Mouse (Mus musculus) lung, embryonic 16.5 days (tissue): ENCODE results near the gene Csnk1g2. TPM values are rescaled to one million over a fixed set of nuclear protein-coding genes. Genes with fewer than 3 reads are reported as not detected.

Experiments used
- ATAC-seq: fragments of 200-750 bp; cut with Nextera tagmentation; 2 replicates; pipeline ENCODE4 v1.8.0; 2017; ENCODE audit warnings: low read depth, mild to moderate bottlenecking, moderate library complexity
- H3K27ac ChIP-seq: fragments of 300-500 bp; sonication (generic); 2 replicates; pipeline ENCODE4 v1.5.1; 2014; ENCODE audit warnings: mild to moderate bottlenecking, control low read depth, low read length
- H3K27me3 ChIP-seq: fragments of 300-500 bp; sonication (generic); 2 replicates; pipeline ENCODE4 v1.6.1; 2014; ENCODE audit warnings: low read depth, low read length, mixed read lengths; ENCODE audit not compliant: control insufficient read depth, insufficient read depth
- H3K36me3 ChIP-seq: fragments of 300-500 bp; sonication (generic); 2 replicates; pipeline ENCODE4 v1.6.1; 2014; ENCODE audit warnings: low read length; ENCODE audit not compliant: control insufficient read depth, insufficient read depth
- H3K4me1 ChIP-seq: fragments of 300-500 bp; sonication (generic); replicated peaks from 2 replicates; pipeline ENCODE4 v1.6.1; 2014; ENCODE audit warnings: low read length, mixed read lengths; ENCODE audit not compliant: control insufficient read depth, insufficient read depth
- H3K4me2 ChIP-seq: fragments of 300-500 bp; sonication (generic); 2 replicates; pipeline ENCODE4 v1.6.1; 2014; ENCODE audit warnings: low read depth, low read length, control low read depth
- H3K4me3 ChIP-seq: fragments of 300-500 bp; sonication (generic); 2 replicates; pipeline ENCODE4 v1.5.1; 2014; ENCODE audit warnings: mild to moderate bottlenecking, low read length, control low read depth
- H3K9ac ChIP-seq: fragments of 300-500 bp; sonication (generic); 2 replicates; pipeline ENCODE4 v1.6.1; 2014; ENCODE audit warnings: low read length, control low read depth
- H3K9me3 ChIP-seq: fragments of 300-500 bp; sonication (generic); 2 replicates; pipeline ENCODE4 v1.6.1; 2016; ENCODE audit warnings: low read length; ENCODE audit not compliant: control insufficient read depth
- WGBS: fragments of 180-500 bp; shearing (Covaris S2); extraction: QIAGEN DNeasy Blood & Tissue Kit; methylation state at CpG from one replicate; pipeline ENCODE4 v1.1.7; 2014; 5-methylcytosine and 5-hydroxymethylcytosine counted together
- polyA plus RNA-seq: library from polyadenylated mRNA; unstranded; fragments of >200 nt; fragmentation: Nextera tagmentation; extraction: Ambion mirVana; gene quantifications from 2 replicates; pipeline ENCODE4 v1.2.1, GENCODE M21; 2015

The Csnk1g2 gene
- polyA plus RNA-seq, 1 experiment from 2014 or later, result 38.4 TPM

GRCm38 (mm10) chr10:80619465-80620244 is 3.0 kb upstream of the Csnk1g2 start:
- Histone ChIP-seq H3K4me3 (no peak overlapping the region), H3K27ac (no peak overlapping the region), H3K4me2 (no peak overlapping the region), H3K27me3 (no peaks in the 10 kb centered on the region), H3K9me3 (no peaks in the 10 kb centered on the region), H3K9ac (no peak overlapping the region), H3K36me3 (peaks cover 9% of the 10 kb centered on the region), H3K4me1 (peaks cover 20% of the 10 kb centered on the region)
- WGBS, result 27% methylated on average over 8 of the region's 8 CpGs
- no peak for ATAC-seq

GRCm38 (mm10) chr10:80620365-80620764 is 2.3 kb upstream of the Csnk1g2 start:
- Histone ChIP-seq H3K9me3 (no peaks in the 10 kb centered on the region), H3K9ac (no peak overlapping the region), H3K27ac (no peak overlapping the region), H3K4me3 (no peak overlapping the region), H3K4me2 (no peak overlapping the region), H3K4me1 (peaks cover 20% of the 10 kb centered on the region), H3K27me3 (no peaks in the 10 kb centered on the region), H3K36me3 (peaks cover 3% of the 10 kb centered on the region; the same call in 1 of the 2 replicates)
- ATAC-seq, result no peak
- WGBS, result 76% methylated on average over 9 of the region's 9 CpGs

DNA sequence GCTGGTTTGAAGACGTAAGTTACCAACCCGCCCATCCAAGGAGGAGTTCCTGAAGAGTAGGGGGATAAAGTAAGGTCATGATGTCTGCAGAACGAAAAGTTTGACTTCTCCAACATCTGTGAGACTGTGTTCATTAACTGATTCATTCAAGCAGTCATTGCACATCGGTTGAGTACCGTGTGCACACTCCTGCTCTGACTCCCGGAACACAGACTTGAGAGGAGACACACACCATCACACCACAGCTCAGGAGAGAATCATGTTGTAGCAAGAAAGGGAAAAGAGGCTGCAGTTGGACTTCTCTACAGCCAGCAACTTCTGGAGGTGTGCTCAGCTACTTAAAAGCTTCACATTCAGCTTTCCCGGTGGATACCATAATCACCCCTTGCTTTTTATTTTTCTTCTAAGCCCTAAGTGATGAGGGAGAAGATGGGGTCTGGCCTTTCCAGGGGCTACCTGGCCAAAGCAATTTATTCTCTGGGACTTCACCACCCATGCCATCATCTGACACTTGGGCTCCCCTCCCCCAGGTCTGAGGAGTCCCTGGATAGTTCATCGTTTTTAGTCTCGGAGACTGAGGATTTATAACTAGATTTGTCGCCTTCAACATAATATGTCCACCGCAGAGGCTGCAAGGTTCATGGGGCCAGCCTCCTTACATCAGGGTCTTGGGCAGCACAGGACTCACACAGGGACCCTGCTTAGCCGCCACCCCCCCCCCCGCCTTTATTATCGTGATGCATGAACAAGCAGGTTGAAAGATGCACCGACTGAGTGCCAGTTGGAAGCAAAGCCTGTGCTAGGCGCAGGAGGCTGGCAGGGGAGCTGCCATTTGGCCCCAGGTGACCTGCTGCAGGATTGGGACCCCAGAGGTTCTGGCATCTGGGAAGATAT is 1.6 kb upstream of the Csnk1g2 start:
- Histone ChIP-seq H3K27me3 (no peaks in the 10 kb centered on the region), H3K9me3 (no peaks in the 10 kb centered on the region), H3K9ac (peak overlapping the region; percentile 65), H3K4me1 (peaks cover 23% of the 10 kb centered on the region), H3K4me2 (peak overlapping the region; percentile 85), H3K4me3 (peak overlapping the region; percentile 71), H3K27ac (peak overlapping the region; percentile 97), H3K36me3 (no peaks in the 10 kb centered on the region; the same call in 1 of the 2 replicates)
- ATAC-seq, result no peak
- 48% methylated on average over 16 of the region's 16 CpGs for WGBS

- H3K9me3 ChIP-seq, result no peaks in the 10 kb centered on the region
- peaks cover 24% of the 10 kb centered on the region for H3K4me1 ChIP-seq
- ATAC-seq, result no peak
- 1% methylated on average over 9 of the region's 9 CpGs for WGBS
- H3K27ac ChIP-seq, result peak overlapping the region; percentile 97
- H3K36me3 ChIP-seq, result no peaks in the 10 kb centered on the region; the same call in 1 of the 2 replicates
- H3K4me2 ChIP-seq, result peak overlapping the region; percentile 85
- H3K9ac ChIP-seq, result peak overlapping the region; percentile 65
- H3K27me3 ChIP-seq, result no peaks in the 10 kb centered on the region
- H3K4me3 ChIP-seq, result peak overlapping the region; percentile 71
These were observed 1.0 kb upstream of the Csnk1g2 start for GRCm38 (mm10) chr10:80621690-80621939.

- WGBS, result under 1% methylated on average over 64 of the region's 64 CpGs
- Histone ChIP-seq H3K4me2 (peak overlapping the region; percentile 85), H3K9ac (peak overlapping the region; percentile 65), H3K36me3 (no peaks in the 10 kb centered on the region; the same call in 1 of the 2 replicates), H3K27me3 (no peaks in the 10 kb centered on the region), H3K4me1 (peaks cover 24% of the 10 kb centered on the region), H3K9me3 (no peaks in the 10 kb centered on the region), H3K27ac (peak overlapping the region; percentile 97), H3K4me3 (peak overlapping the region; percentile 88)
- peak; percentile 97 for ATAC-seq
These were observed 538 bp upstream of the Csnk1g2 start for GRCm38 (mm10) chr10:80621940-80622660.

- Histone ChIP-seq H3K27ac (peak overlapping the region; percentile 90), H3K4me1 (peaks cover 30% of the 10 kb centered on the region), H3K27me3 (no peaks in the 10 kb centered on the region), H3K4me2 (peak overlapping the region; percentile 97), H3K36me3 (no peaks in the 10 kb centered on the region; the same call in 1 of the 2 replicates), H3K9me3 (no peaks in the 10 kb centered on the region), H3K9ac (peak overlapping the region; percentile 94), H3K4me3 (peak overlapping the region; percentile 88)
- no peak for ATAC-seq
- WGBS, result 7% methylated on average over 15 of the region's 15 CpGs
These were observed 986 bp downstream of the Csnk1g2 start for GRCm38 (mm10) chr10:80623457-80624191.

DNA sequence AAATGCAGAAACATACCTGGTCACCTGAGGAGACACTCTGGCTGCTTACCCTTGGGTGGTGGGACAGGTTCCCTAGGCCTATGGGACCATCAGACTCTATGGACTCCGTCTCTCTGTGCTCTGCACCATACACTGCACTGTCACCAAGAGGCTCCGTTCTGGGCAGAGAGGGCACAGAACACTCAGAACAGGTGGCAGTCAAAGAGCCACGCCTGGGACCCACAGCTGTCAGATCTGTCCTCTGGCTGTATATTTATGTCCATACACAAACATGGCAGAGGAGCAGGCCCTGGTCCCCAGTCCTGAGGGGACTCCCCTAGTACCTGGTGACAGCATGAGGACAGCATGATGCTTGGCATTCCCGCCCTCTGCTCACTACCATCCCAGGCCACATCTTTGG is 3.1 kb downstream of the Csnk1g2 start:
- 89% methylated on average over 4 of the region's 4 CpGs for WGBS
- no peak overlapping the region for H3K27ac ChIP-seq
- ATAC-seq, result no peak
- H3K4me1 ChIP-seq, result peaks cover 30% of the 10 kb centered on the region
- no peak overlapping the region for H3K9ac ChIP-seq
- no peaks in the 10 kb centered on the region for H3K9me3 ChIP-seq
- no peak overlapping the region for H3K4me3 ChIP-seq
- H3K4me2 ChIP-seq, result no peak overlapping the region
- no peaks in the 10 kb centered on the region; the same call in 1 of the 2 replicates for H3K36me3 ChIP-seq
- H3K27me3 ChIP-seq, result no peaks in the 10 kb centered on the region

DNA sequence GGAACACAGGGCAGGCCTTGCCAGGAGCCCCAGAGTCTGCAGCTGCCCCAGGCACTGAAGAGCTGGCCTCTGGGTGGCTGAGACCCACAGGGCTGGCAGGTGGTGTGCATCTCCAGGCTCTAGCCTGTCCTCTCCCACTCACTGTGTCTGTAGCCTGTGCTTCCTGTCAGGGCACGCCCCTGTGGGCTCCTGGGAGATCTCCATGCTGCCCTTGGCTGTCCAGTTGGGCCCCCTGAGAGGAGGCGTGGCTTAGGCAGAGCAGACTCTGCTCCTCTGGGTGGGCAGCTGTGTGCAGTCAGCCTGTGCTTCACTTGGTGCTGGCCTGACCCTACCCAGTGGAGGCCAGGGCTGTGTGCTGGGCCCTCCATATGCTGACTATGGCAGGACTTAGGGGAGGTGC is 5.0 kb downstream of the Csnk1g2 start:
- Histone ChIP-seq H3K9ac (peak overlapping the region; percentile 32; the same call in 1 of the 2 replicates), H3K9me3 (no peaks in the 10 kb centered on the region), H3K36me3 (no peaks in the 10 kb centered on the region; the same call in 1 of the 2 replicates), H3K4me2 (no peak overlapping the region), H3K4me1 (peaks cover 25% of the 10 kb centered on the region), H3K27ac (no peak overlapping the region), H3K27me3 (no peaks in the 10 kb centered on the region), H3K4me3 (no peak overlapping the region)
- 57% methylated on average over 1 of the region's 2 CpGs for WGBS
- no peak for ATAC-seq
